Mouse (Mus musculus): ENCODE measurements around the gene Snrnp70.

Snrnp70 gene

DNA sequence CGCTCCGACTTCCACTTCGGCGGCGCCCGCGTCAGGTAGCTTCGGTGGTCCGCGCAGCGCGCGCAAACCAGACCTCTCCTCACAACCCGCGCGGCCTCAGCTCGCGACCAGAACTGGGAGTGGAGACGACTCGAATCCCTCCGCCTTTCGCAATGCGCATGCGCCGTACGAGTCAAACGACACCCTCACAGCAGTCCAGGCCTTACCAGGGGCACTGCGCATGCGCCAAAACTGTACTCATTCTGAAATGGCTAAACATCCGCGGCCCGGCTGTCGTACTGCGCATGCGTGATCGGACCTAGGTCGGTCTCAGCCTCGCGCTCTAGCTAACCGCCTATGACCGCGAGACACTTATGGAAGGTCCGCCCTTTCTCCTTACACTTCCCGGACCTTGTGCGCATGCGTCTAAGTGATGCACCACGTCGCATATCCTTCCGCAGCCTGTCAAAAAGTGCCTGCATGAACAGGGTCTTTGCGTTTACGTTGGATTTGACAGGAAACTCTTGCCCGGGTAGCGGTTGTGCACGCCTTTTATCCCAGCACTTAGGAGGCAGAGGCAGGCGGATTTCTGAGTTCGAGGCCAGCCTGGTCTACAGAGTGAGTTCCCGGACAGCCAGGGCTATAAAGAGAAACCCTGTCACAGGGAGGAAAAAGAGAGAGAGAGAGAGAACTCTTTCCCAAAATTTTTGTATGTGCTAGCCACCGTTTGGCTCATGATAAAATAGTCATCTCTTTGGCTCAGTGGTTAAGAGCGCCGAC, at the start of gene Snrnp70:
Gene Snrnp70 (minus strand): TSS at position 165 of the 759 bp plus-strand sequence.
- DNase-seq, result peak; percentile 100

DNA sequence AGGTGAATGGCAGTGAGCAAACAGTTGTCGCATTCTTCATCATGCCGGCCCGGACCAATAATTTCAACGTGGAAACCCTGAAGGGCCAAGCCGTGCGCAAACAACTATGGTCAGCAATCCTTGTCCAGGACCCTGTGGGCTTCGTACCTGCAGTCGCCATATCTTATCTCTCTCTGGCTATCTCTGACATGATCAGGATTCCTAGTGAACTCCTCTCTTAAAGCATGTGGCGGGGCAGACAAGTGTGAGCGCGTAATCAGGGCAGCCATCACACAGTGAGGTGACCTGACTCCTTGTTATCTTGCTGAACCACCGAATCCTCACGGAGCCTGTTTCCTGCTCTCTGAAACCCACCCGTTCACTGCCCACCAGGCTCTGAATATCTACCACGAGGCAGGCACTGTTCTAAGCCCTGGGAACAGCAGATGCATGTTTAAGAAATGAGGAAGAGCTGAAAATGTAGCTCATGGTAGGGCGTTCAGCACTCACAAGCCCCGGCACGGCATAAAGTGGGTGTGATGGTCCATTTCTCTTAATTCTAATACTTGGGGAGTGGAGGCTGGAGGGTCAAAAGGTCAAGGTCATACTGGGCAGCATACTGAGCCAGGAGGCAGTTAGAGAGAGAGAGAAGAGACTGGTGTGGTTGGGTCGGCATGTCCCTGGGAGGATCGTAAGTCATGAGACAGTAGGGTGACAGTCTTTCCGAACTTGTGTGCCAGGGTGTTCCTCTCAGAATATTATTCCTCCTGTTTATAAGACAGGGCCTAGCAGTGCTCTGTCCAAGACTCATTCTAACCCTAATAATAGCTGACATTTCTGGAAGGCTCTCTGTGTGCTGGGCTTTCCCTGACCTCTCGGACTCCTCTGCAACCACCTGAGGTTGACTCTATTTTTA, 48.2 kb upstream of the Snrnp70 start:
- DNase-seq, result no peak

DNA sequence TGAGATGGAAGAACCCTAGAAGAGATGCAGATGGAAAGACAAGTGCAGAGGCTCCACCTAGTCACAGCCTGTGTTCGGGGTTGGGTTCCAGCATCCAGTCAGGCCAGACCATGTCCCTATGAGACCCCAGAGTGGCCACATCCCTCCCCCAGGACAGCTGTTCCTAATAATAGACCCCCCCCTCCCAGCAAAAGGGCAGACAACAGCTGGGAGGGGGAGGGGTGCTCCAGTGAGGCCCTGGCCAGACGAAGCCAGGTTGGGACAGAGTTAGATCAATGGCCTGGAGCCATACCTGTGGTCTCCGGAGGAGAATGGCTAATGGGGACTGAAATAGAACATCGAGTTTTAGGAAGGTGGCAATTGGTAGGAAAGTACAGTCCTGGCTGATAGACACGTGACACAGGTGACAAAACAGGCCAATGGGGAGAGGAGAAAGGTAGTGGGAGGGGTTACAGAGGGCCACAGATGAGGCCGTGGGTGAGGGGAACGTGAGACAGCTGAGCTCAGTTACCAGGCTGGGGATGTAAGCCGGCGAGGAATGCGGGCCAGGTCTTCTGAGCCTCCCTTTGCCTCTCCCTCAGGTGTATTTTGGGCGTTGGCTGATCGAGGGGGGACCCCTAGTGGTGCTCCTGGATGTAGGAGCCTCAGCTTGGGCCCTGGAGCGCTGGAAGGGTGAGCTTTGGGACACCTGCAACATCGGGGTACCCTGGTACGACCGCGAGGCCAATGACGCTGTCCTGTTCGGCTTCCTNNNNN, 42.2 kb upstream of the Snrnp70 start, which contains the start of gene Ruvbl2:
Gene Ruvbl2 (minus strand): TSS at position 576 of the 756 bp plus-strand sequence.
- peak; percentile 56 for DNase-seq

DNA sequence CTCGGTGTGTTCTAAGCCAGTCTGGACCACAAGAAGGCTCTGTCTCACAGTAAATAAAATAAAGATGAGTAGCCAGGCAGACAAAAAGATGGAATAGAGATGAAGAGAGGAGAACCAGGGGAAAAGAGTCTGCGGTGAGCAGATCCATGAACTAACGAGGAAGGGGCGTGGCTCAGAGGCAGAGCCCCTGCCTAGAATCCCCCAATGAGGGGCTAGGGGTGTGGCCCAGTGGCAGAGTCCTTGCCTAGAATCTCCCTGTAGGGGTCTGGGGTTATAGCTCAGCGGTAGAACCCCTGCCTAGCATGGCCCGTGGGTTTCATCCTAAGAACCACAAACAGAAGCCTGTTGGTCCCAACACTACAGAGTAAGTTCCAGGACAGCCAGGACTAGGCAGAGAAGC, 41.5 kb upstream of the Snrnp70 start:
- DNase-seq, result peak; percentile 39

DNA sequence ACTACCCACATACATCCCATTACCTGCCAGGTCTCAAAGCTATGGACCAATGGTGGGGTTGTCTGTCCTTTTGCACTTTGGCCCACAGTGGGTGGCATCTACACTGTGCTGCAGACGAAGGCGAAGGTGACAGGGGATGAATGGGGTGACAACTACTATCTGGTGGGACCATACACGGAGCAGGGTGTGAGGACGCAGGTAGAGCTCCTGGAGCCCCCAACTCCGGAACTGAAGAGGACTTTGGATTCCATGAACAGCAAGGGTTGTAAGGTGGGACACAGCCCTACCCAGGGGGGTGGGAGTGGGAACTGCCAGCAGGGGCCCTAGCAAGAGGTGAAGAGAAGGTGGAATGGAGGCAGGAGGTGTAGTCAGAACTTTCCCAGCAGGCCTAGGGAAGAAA, 40.9 kb upstream of the Snrnp70 start:
- peak; percentile 51 for DNase-seq

DNA sequence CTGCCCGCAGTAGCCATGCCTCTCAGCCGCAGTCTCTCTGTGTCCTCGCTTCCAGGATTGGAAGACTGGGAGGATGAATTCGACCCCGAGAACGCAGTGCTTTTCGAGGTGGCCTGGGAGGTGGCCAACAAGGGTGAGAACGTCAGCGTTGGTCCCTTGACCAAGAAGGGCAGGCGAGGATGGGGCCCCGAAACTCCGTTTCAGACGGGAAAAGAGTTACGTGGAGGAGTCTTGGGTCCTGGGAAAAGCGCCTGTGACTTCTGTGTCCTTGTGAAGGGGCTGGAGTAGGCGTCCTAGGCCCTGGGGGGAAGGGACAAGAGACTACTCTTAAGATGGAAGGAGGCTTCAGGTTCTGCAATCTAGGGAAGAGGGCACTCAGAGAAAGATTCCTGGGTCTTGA, 39.5 kb upstream of the Snrnp70 start:
- DNase-seq, result no peak

DNA sequence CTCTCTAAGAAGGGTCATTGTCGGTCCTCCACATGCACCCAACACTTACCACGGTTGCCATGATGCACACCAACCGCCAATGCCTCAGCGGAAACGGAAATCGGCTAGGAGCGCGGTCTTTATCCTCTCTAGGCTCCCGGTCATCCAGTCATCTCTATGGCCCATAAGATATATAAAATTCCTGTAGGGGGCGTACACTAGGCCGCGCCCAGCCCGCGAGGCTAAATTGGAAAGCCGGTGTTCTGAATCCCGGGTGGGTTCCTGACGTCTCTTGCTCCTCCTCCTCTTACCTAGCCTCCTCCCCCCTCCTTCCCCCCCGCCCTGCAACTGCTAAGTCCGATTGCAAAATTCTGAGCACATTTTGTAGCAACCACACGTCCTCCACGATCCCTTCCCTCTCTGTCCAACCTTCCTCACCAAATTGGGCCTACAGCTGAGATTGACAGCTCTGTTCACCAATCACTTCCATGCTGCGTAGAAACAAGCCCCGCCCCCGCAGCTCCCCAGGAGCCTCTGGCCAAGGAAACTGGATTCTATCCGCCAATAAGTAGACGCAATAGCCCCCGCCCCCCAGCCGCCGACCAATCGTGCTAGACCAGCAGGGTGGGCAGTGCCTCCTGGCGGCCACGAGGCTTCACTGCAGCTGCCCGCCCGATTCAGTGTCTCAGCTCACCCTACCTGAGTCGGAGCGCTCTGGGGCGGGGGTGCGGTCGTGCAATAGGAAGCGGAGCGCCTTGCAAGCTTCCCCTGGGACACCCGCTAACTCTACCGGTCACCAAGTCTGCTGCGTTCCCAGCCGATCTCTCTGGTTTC, 38.9 kb upstream of the Snrnp70 start, which contains the start of gene Gys1:
Gene Gys1 (plus strand): TSS at position 642 of the 813 bp plus-strand sequence.
- DNase-seq, result peak; percentile 100

DNA sequence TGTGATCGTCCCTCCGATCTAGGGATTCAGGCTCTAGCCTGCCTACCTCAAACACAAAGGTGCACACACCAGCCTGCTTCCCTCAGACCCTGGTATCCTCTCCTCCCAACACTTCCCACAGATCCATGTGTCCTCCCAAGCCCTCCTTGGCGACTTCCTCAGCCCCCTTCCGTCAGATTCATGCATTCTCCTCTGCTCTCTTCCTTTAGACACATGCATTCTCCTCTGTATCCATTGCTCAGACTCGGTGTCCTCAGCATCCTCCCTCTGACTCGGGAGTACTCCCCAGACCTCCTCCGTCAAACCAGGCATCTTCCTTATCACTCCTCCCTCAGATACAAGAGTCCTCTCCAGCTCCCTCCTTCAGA, 38.3 kb upstream of the Snrnp70 start:
- DNase-seq, result no peak

DNA sequence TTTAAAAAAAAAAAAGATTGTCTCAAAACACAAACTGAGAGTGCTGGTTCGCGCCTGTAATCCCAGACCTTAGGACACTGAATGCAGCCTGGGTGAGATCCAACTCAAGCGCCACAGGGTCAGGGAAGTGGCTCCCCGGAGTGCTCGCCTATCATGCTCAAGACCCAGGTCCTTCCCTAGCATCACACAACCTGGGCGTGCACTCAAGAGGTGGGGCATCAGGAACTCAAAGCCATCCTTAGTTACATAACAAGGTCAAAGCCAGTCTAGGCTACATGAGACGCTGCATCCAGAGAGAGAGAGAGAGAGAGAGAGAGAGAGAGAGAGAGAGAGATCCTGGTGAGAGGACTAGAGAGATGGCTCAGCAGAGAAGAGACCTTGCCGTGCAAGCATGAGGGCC, 31.0 kb upstream of the Snrnp70 start:
- no peak for DNase-seq

DNA sequence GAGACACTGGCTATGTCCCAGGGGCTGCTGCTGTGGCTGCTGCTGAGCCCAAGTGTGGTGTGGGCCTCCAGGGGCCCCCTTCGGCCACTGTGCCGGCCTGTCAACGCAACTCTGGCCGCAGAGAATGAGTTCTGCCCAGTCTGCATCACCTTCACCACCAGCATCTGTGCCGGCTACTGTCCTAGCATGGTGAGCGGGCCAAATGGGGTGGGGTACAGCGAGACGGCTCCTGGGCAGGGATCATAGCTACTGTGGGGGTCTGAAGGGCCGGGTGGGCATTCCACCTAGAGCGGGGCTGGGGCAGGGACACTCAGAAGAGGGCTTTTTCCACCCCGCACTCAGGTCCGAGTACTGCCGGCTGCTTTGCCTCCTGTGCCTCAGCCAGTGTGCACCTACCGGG, 25.7 kb upstream of the Snrnp70 start:
- DNase-seq, result no peak

DNA sequence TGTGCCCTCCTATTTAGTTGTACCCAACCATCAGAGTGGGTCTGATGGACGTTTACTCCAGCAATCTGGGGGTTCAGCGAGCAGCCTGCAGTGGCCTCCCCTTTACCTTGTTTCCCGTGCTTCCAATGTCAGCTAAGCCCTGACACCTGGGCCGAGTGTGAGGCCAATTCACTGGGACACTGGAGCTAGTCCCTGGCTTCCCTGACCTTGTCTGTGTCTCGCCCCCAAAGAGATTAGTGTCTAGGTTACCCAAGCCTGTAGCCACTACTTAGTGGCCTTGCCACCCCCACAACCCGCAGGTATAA, 25.0 kb upstream of the Snrnp70 start, which contains the start of gene Lhb:
Gene Lhb (plus strand): TSS at position 206 of the 305 bp plus-strand sequence.
- DNase-seq, result no peak

DNA sequence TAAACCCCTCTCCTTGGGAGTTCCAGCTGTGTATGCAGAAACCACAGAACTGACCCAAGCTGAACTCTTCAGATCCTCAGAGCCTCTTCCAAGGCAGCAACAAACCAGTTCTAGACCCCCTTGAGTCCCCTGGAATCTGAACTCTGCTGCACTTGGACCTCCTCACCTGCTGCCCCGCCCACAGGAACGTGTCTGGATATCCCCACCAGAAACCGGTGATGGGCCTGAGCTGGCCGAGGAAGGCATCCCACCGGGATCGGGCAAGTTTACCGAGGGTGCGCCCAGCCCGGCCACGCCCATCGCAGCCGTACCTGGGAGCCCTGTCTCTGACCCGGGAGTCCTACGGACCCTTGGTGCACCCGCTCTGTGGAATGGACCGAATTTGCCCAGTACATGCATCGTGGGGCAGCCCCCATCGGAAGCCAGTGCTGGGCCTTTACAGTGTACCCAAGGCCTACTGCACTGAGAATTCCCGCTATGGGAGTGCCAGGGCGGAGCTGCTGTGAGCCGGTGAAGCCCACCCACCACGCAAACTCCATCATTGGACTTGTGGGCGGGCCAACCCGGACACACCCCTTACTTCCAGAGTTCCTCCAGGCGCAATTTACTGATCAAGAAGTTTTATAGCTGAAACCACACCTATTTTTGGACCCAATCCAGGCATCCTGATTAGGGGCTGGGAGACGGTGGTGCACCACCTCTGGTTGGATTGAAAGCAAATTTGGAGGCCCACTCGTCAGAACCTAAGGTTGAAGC, 24.5 kb upstream of the Snrnp70 start:
- no peak for DNase-seq

DNA sequence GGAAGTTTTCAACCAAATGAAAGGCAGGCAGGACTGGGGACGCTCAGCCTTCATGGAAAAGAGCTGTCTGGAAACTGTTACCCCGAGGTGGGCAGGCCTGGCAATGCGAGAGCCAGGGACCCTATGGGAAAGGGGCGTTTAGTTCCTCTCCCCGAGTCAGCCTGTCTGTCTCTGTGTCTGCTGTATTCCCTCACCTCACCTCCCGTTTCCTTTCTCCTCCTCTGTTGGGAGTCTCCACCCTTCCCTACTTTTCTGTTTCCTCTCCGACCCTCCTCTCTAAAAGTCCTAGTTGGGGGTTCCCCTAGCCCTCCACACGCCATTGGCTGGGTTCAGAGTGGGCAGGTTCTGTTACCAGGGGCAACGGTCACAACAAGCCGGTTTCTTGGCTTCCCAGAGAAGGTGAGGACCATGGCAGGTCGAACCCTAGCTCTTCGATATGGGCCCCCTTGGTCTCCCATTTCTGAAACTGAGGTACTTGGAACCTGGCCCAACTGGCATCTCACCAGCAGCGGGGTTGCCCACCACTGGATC, 22.5 kb upstream of the Snrnp70 start:
- DNase-seq, result no peak

DNA sequence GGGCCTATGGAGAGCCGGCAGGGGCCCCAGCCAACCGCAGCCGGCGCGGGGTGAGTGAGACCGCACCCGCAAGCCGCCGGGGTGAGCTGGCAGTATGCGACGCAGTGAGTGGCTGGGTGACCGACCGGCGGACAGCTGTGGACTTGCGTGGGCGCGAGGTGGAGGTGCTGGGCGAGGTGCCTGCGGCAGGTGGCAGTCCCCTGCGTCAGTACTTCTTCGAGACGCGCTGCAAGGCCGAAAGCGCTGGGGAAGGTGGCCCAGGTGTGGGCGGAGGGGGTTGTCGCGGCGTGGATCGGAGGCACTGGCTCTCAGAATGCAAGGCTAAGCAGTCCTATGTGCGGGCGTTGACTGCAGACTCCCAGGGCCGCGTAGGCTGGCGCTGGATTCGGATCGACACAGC, 20.1 kb upstream of the Snrnp70 start:
- no peak for DNase-seq

DNA sequence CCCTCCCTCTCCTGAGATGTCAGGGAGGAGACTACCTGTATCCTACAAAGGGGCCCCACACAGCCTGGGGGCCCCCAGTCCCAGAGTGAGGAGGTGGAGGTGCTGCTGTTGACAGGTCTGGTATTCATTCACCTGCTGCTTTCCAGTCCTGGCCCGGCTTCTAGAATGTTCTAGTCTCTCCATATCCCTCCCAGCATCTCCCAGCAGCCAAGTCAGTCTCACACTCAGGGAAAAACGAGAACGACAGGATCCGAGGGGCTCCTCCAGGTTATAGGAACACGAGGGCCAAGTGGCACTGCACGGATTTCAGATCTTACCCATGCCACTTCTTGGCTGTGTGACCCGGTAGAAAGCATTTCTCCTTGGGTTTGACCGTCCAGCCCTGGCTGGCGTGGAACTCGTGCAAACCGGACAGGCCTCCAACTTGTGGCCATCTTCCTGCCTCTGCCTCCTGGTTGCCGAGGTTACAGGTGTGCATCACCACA, 19.2 kb upstream of the Snrnp70 start:
- no peak for DNase-seq

DNA sequence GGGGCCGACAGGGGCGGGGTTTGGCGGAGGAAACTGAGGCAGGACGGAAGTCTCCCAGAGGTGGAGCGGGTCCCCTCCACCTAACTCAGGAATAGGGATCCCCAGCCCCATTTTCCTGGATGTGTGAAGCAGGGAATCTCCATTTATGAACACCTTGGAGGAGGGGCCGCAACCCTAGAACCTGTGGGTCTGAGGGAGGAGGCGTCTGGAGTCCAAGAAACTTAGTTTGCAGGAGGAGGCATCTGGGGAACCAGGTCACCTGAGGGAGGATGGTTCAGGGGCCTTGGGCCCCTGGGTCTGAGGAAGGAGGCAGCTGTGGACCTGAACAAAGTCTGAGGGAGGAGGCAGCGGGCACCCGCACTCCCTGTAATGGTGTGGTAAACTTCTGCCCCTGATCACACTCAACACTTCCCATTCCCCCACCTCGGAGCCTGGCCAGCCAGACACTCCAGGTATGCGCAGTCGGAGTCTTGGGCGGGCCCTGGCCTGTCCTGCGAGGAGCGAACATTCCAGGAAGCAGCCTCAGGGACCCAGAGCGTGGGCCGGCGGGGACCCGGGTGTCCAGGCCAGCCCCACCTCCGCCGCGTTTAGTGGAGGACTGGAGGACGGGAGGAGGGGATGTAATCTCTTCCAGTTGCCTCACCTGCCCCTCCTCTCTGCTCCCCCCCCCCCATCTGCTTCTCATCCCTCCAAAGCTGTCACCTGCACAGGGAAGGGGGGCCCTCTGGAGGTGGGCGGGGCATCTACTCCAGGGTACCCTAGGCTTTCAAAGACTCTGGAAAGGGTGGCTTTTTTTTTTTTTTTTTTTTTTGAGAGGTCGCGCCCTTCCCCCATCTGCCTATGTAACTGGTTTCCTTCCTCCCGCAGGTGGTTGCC, 18.6 kb upstream of the Snrnp70 start:
- no peak for DNase-seq

DNA sequence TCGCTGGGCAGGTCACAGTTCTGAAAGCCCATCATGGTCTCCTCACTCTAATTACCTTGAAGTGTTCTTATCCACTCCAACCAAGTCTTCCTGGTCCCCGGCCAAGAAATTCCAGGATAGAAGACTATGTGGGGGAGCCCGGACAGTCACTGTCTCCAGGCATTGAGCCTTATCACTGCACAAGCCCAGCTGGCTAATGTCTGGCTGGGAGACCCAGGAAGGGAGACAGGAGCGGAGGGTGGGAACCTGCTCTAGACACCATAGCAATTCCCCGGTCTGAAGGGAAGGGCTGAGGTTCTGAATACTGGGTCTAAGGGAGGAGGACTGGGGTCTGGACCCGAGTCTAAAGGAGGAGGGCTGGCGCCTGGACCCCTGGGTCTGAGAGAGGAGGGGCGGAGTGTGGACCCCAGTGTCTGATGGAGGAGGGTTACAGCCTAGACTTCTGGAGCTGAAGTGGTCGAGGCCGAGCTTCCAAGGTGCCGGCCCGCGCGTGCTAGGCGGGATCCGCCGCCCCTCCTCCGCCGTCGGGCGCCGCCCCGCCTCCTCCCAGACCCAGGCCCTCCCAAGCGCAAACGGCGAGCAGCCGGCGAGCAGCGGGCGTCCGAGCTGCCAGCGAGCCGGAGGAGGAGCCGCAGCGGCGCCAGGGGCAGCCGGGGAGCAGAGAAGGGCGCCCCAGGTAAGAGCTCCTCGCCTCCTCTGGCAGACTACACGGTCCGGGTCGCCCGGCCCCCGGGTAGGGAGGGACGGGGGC, 17.7 kb upstream of the Snrnp70 start, which contains the start of gene Ntf5:
Gene Ntf5 (plus strand): TSS at position 583 of the 751 bp plus-strand sequence.
- DNase-seq, result no peak

DNA sequence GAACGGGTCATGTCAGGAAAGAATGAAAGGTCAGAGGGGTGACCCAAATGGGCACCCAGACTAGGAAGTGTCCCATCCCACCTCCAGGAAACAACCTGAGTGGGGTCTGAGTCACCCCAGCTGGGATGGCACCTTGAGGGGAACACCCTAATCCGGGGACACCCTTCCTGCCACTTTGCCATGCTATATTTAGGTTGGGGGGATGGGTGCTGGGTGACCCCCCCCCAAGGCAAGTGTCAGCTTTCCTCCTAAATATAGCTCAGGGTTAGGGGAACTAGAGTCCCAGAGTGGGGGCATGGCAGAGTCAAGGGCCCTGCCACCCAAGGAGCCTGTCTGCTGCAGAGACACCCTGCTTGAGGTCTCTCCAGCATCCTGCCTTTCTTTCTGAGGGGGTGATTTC, 16.9 kb upstream of the Snrnp70 start:
- no peak for DNase-seq

DNA sequence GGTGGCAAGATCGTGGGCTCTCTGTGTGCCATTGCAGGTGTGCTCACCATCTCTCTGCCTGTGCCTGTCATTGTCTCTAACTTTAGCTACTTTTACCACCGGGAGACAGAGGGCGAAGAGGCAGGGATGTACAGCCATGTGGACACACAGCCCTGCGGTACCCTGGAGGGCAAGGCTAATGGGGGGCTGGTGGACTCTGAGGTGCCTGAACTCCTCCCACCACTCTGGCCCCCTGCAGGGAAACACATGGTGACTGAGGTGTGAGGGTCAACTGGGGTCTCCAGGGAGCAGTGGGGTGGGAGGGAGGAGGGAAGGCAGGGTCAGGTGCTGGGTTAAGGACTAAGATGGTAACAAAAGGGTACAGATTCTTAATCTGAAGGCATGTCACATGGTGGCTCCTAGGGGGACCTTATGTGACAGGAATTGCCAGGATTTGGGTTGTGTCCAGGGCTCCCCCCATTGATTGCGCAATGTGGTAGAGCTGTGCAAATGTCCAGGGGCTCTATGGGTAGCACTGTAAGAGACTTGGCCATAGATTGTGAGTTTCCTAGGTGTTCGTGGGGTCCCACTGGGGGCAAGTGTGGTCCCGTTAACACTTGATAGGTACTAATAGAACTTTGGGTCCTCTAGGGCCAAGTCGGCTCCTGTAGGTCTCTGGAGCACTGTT, 14.1 kb upstream of the Snrnp70 start:
- no peak for DNase-seq

Measured in cerebellum, adult 9-10 months (tissue).